Mouse (Mus musculus) myocyte (in vitro differentiated cells): Measurements from ENCODE around the gene Tnfrsf19. TPM values are rescaled to one million over a fixed set of nuclear protein-coding genes. Genes with fewer than 3 reads are reported as not detected.

Experiments
- H3K27me3 ChIP-seq: one replicate; pipeline ENCODE4 v1.6.1; 2011; ENCODE audit not compliant: control insufficient read depth, insufficient read depth, insufficient read length
- H3K36me3 ChIP-seq: one replicate; pipeline ENCODE4 v1.6.1; 2011; ENCODE audit not compliant: control insufficient read depth, insufficient read depth
- H3K4me2 ChIP-seq: one replicate; pipeline ENCODE4 v1.6.1; 2011; ENCODE audit warnings: low read depth, control low read depth
- H3K4me3 ChIP-seq: one replicate; pipeline ENCODE4 v1.5.1; 2011; ENCODE audit warnings: mild to moderate bottlenecking, control low read depth, moderate library complexity
- H3K79me2 ChIP-seq: one replicate; pipeline ENCODE4 v1.6.1; 2011; ENCODE audit not compliant: control insufficient read depth, insufficient read depth
- H3ac ChIP-seq: one replicate; pipeline ENCODE4 v1.6.1; 2011; ENCODE audit not compliant: control insufficient read depth, insufficient read length
- CEBPB ChIP-seq: IDR thresholded peaks from 2 replicates; pipeline ENCODE4 v1.6.1; 2011; ENCODE audit warnings: mild to moderate bottlenecking, moderate library complexity; ENCODE audit not compliant: poor library complexity, insufficient read depth, severe bottlenecking
- E2F4 ChIP-seq: IDR thresholded peaks from one replicate; pipeline ENCODE4 v1.6.1; 2011; ENCODE audit warnings: mild to moderate bottlenecking, control low read depth, moderate library complexity; ENCODE audit not compliant: insufficient read depth
- MAX ChIP-seq: IDR thresholded peaks from one replicate; pipeline ENCODE4 v1.6.1; 2011; ENCODE audit warnings: low read depth, mild to moderate bottlenecking, control low read depth
- MYOD1 ChIP-seq, 3 experiments: IDR thresholded peaks; one replicate each; pipeline ENCODE4 v1.6.1; 2011; ENCODE audit warnings: control low read depth in 2 of 3, low read depth in 2 of 3, mild to moderate bottlenecking in 2 of 3, moderate library complexity in 1 of 3; ENCODE audit not compliant: insufficient read length in 2 of 3, control insufficient read depth in 1 of 3
- MYOG ChIP-seq, 3 experiments: IDR thresholded peaks; one replicate each; pipeline ENCODE4 v1.6.1; 2011; ENCODE audit warnings: control low read depth in 2 of 3, low read depth in 2 of 3, mild to moderate bottlenecking in 2 of 3; ENCODE audit not compliant: insufficient read length in 2 of 3, control insufficient read depth in 1 of 3, insufficient read depth in 1 of 3
- POLR2A ChIP-seq: IDR thresholded peaks from one replicate; pipeline ENCODE4 v1.6.1; 2011; ENCODE audit warnings: low read depth, mild to moderate bottlenecking, control low read depth, moderate library complexity; ENCODE audit not compliant: insufficient read length
- POLR2AphosphoS2 ChIP-seq: IDR thresholded peaks from one replicate; pipeline ENCODE4 v1.6.1; 2011; ENCODE audit warnings: low read depth, control low read depth; ENCODE audit not compliant: insufficient read length
- REST ChIP-seq: IDR thresholded peaks from one replicate; pipeline ENCODE4 v1.6.1; 2011; ENCODE audit warnings: mild to moderate bottlenecking, control low read depth, moderate library complexity; ENCODE audit not compliant: insufficient read depth, insufficient read length
- SRF ChIP-seq: IDR thresholded peaks from one replicate; pipeline ENCODE4 v1.6.1; 2011; ENCODE audit warnings: low read depth; ENCODE audit not compliant: control insufficient read depth, insufficient read length
- TCF12 ChIP-seq: IDR thresholded peaks from one replicate; pipeline ENCODE4 v1.6.1; 2011; ENCODE audit warnings: mild to moderate bottlenecking, control low read depth; ENCODE audit not compliant: poor library complexity, insufficient read depth, severe bottlenecking
- TCF3 ChIP-seq: IDR thresholded peaks from one replicate; pipeline ENCODE4 v1.6.1; 2011; ENCODE audit warnings: low read depth, control low read depth; ENCODE audit not compliant: insufficient read length
- USF1 ChIP-seq: IDR thresholded peaks from one replicate; pipeline ENCODE4 v1.6.1; 2011; ENCODE audit warnings: low read depth, mild to moderate bottlenecking, control low read depth, moderate library complexity
- polyA plus RNA-seq: library from polyadenylated mRNA; unstranded; fragments of >200 nt; fragmentation: generic; extraction: Trizol; gene quantifications from one replicate; pipeline ENCODE4 v1.2.1, GENCODE M21; 2012; ENCODE audit warnings: missing spikeins

Gene Tnfrsf19
- polyA plus RNA-seq, 1 experiment = 0.80 TPM

DNA sequence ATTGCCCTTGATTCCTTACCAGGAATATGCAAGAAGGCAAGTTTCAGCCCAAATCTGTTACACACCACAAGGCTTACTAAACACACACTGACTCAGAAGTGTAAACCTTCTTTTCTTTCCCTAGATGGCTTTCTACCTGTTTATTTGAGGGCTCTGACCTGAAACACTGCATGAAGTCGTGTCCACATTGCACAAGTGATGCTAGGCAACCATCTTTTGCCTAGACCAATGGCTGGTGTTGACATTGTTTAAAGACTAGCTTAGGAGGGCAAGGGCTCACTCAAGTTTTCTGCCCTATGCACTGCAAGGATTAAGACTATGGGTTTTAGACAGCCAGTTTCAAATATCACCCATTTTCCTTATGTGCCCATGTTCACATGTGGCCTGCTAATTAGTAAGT, 23.3 kb upstream of the Tnfrsf19 start:
- no peaks in the 10 kb centered on the region for H3K79me2 ChIP-seq
- TF ChIP-seq REST (no peak), POLR2A (no peak), USF1 (no peak), SRF (no peak), MAX (no peak), MYOG (IDR thresholded peaks at IDR 0.05; ENCODE audit: control insufficient read depth in 1 of 3, insufficient read depth in 1 of 3, insufficient read length in 2 of 3, low read depth in 2 of 3) (no peak), CEBPB (no peak), MYOD1 (IDR thresholded peaks at IDR 0.05; ENCODE audit: control insufficient read depth in 1 of 3, insufficient read length in 2 of 3, low read depth in 2 of 3) (no peak), TCF3 (no peak), TCF12 (no peak), E2F4 (no peak), POLR2AphosphoS2 (no peak)
- H3K27me3 ChIP-seq = peaks cover 39% of the 10 kb centered on the region
- H3K36me3 ChIP-seq = no peaks in the 10 kb centered on the region
- no peak overlapping the region for H3ac ChIP-seq
- no peak overlapping the region for H3K4me2 ChIP-seq
- H3K4me3 ChIP-seq = no peak overlapping the region

DNA sequence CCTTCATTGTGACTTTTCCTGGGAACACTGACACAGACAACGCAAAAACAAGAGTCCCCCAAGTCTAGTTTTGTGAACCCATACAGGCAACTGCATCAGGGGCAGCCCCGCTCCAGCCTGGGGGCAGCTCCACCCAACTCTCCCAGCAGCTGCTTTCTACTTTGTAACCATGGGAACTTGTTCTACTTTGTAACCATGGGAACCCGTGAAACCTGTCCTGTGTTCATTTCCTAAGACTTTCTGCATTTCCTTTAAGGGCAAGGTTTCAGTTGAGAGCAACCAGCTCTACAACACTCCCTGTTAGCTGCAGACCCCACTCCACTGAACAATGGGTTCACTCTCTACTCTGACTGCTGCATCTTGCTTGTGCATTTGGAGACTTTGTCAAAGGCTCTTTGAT, 15.4 kb upstream of the Tnfrsf19 start:
- Histone ChIP-seq H3K4me2 (no peak overlapping the region), H3K36me3 (no peaks in the 10 kb centered on the region), H3K79me2 (no peaks in the 10 kb centered on the region), H3ac (no peak overlapping the region), H3K4me3 (no peak overlapping the region), H3K27me3 (peaks cover 23% of the 10 kb centered on the region)
- TF ChIP-seq USF1 = no peak
- no peak for TF ChIP-seq MAX
- no peak for TF ChIP-seq REST
- TF ChIP-seq CEBPB = no peak
- no peak for TF ChIP-seq POLR2AphosphoS2
- no peak for TF ChIP-seq E2F4
- no peak for TF ChIP-seq MYOG (IDR thresholded peaks at IDR 0.05; ENCODE audit: control insufficient read depth in 1 of 3, insufficient read depth in 1 of 3, insufficient read length in 2 of 3, low read depth in 2 of 3)
- no peak for TF ChIP-seq SRF
- no peak for TF ChIP-seq MYOD1 (IDR thresholded peaks at IDR 0.05; ENCODE audit: control insufficient read depth in 1 of 3, insufficient read length in 2 of 3, low read depth in 2 of 3)
- no peak for TF ChIP-seq POLR2A

DNA sequence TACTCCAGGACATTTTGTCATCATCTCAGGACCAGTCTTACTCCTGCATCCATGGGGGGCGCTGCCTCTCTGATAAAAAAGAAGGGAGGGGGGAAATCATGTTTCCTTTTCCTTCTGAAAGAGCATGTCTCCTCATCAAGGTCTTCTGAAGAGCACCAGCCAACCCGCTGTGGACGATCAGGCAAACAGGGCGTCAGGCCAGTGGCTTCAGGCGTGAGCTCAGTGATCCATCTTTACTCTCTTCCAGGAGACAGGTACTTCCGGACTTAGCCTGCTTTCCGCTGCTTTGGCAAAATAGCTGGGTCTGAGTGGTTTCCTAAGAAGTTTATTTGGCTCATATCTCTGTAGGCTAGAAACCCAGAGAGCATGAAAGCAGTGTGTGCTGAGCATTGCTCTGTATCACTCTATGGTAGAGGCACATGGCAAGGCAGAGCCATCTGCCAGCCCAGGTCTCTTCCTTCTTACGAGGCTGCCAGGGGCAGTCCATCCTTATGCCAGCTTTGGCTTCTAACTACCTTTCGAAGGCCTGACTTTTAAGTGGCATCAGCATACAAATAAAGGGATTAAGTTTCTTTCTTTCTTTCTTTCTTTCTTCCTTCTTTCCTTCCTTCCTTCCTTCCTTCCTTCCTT, 13.1 kb upstream of the Tnfrsf19 start:
- TF ChIP-seq POLR2AphosphoS2 (no peak), MYOD1 (IDR thresholded peaks at IDR 0.05; ENCODE audit: control insufficient read depth in 1 of 3, insufficient read length in 2 of 3, low read depth in 2 of 3) (no peak), MAX (no peak), TCF3 (no peak), E2F4 (no peak), POLR2A (no peak)
- Histone ChIP-seq H3K4me3 (no peak overlapping the region), H3K27me3 (peaks cover 34% of the 10 kb centered on the region), H3K79me2 (no peaks in the 10 kb centered on the region), H3K4me2 (no peak overlapping the region), H3K36me3 (no peaks in the 10 kb centered on the region), H3ac (no peak overlapping the region)

- Histone ChIP-seq H3K36me3 (no peaks in the 10 kb centered on the region), H3K4me3 (no peak overlapping the region)
These were observed 10.7 kb upstream of the Tnfrsf19 start for GRCm38 (mm10) chr14:61056962-61057361.

DNA sequence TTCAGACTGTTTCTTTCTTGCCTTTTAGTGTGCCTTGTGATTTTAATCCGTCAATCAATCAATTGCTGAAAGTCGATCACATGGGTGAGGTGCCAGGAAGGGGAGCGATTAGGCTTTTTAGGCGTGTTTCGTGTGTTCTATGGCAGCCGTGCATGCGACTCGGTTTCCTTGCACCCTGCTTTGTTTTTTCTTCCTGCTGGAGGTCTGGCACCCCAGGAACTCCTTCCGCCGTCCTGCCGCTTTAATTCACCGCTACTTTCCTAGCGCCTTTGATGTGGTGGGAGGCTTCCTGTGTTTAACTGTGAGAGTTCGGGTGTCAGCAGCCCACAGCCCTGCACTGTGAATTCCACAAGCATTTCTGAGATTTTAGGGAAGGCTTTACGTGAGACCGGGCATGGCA, 10.2 kb upstream of the Tnfrsf19 start:
- Histone ChIP-seq H3K27me3 (peaks cover 37% of the 10 kb centered on the region), H3K4me3 (no peak overlapping the region), H3K36me3 (no peaks in the 10 kb centered on the region), H3ac (no peak overlapping the region), H3K79me2 (no peaks in the 10 kb centered on the region), H3K4me2 (no peak overlapping the region)
- TF ChIP-seq POLR2A = no peak
- no peak for TF ChIP-seq MYOD1 (IDR thresholded peaks at IDR 0.05; ENCODE audit: control insufficient read depth in 1 of 3, insufficient read length in 2 of 3, low read depth in 2 of 3)
- no peak for TF ChIP-seq USF1
- TF ChIP-seq TCF3 = no peak
- TF ChIP-seq MAX = no peak
- TF ChIP-seq SRF = no peak
- TF ChIP-seq TCF12 = no peak
- TF ChIP-seq E2F4 = no peak

More at GRCm38 (mm10) chr14:61056962-61057361, 10.7 kb upstream of the Tnfrsf19 start:
- H3K27me3 ChIP-seq = peaks cover 37% of the 10 kb centered on the region
- H3ac ChIP-seq = no peak overlapping the region
- no peak overlapping the region for H3K4me2 ChIP-seq
- H3K79me2 ChIP-seq = no peaks in the 10 kb centered on the region
- TF ChIP-seq MYOG (IDR thresholded peaks at IDR 0.05; ENCODE audit: control insufficient read depth in 1 of 3, insufficient read depth in 1 of 3, insufficient read length in 2 of 3, low read depth in 2 of 3) (no peak), E2F4 (no peak), TCF12 (no peak), POLR2A (no peak)
